Mouse (Mus musculus): ENCODE data around the gene Man1c1. TPM values are rescaled to one million over a fixed set of nuclear protein-coding genes. Genes with fewer than 3 reads are reported as not detected.

Gene Man1c1
- polyA plus RNA-seq, 1 experiment from 2014 or later = 2.6 TPM

Small RNA genes within 50 kb of the gene (microRNA-seq; reads per million reads assigned to microRNA genes)
- not detected for gene Mir6403

Other genes starting within 250 kb of the Man1c1 start
- 2,250 and 2,263 TPM in 2 replicates for gene Stmn1, start 236.0 kb downstream of the Man1c1 start, polyA plus RNA-seq (2014; fragmentation: Nextera tagmentation; extraction: Ambion mirVana)
- gene Paqr7, start 207.6 kb downstream of the Man1c1 start, polyA plus RNA-seq (2014; fragmentation: Nextera tagmentation; extraction: Ambion mirVana) = 0.65 and 0.88 TPM in 2 replicates
- gene Aunip, start 193.3 kb downstream of the Man1c1 start, polyA plus RNA-seq (2014; fragmentation: Nextera tagmentation; extraction: Ambion mirVana) = 8.9 and 10.0 TPM in 2 replicates
- 120 and 121 TPM in 2 replicates for gene Mtfr1l, start 168.9 kb downstream of the Man1c1 start, polyA plus RNA-seq (2014; fragmentation: Nextera tagmentation; extraction: Ambion mirVana)
- gene Selenon, start 152.1 kb downstream of the Man1c1 start, polyA plus RNA-seq (2014; fragmentation: Nextera tagmentation; extraction: Ambion mirVana) = 31.7 and 44.4 TPM in 2 replicates
- 14.5 and 16.8 TPM in 2 replicates for gene Ldlrap1, start 63.7 kb upstream of the Man1c1 start, polyA plus RNA-seq (2014; fragmentation: Nextera tagmentation; extraction: Ambion mirVana)
- gene Maco1, start 149.1 kb upstream of the Man1c1 start, polyA plus RNA-seq (2014; fragmentation: Nextera tagmentation; extraction: Ambion mirVana) = 41.5 and 45.4 TPM in 2 replicates
- gene Rhd, start 160.2 kb upstream of the Man1c1 start, polyA plus RNA-seq (2014; fragmentation: Nextera tagmentation; extraction: Ambion mirVana) = 12.6 and 14.8 TPM in 2 replicates
- gene Tmem50a, start 210.7 kb upstream of the Man1c1 start, polyA plus RNA-seq (2014; fragmentation: Nextera tagmentation; extraction: Ambion mirVana) = 145 and 154 TPM in 2 replicates
- 345 and 367 TPM in 2 replicates for gene Rsrp1, start 219.3 kb upstream of the Man1c1 start, polyA plus RNA-seq (2014; fragmentation: Nextera tagmentation; extraction: Ambion mirVana)
- gene Syf2, start 226.6 kb upstream of the Man1c1 start, polyA plus RNA-seq (2014; fragmentation: Nextera tagmentation; extraction: Ambion mirVana) = 69.8 and 75.6 TPM in 2 replicates

Measured in limb, embryonic 11.5 days (tissue).